Mouse (Mus musculus) adrenal gland, postnatal 25 days (tissue): ENCODE data around the gene Tomm40l. TPM values are rescaled to one million over a fixed set of nuclear protein-coding genes. Genes with fewer than 3 reads are reported as not detected.

Experiments used
- DNase-seq: peaks from one replicate; pipeline ENCODE4 v3.0.0; 2021; ENCODE audit warnings: mixed read lengths
- total RNA-seq: library from RNA; stranded (reverse); gene quantifications from 2 replicates; pipeline ENCODE4 v1.2.3, GENCODE M21; 2021

Tomm40l gene
- total RNA-seq, 1 experiment from 2014 or later: 43.7 TPM

DNA sequence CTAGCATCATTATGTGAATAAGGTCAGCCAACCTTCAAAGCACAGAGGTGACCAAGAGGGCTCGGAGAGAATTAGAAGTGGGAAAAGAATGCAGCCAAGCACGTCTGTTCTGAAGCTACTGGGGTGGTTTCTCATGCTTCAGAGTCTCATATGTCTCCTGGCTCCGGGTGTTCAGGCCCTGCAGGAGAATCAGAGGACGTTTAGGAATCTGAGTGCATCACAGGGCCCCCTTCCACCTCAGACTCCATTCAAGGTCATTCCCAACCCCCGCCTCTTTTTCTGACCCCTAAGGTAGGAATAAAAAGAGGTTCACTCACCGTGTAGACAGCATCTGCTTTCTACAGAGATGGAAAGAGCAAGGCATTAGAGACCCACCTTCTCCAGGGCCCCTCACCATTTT lies 7.4 kb upstream of the Tomm40l start:
- DNase-seq: no peak

DNA sequence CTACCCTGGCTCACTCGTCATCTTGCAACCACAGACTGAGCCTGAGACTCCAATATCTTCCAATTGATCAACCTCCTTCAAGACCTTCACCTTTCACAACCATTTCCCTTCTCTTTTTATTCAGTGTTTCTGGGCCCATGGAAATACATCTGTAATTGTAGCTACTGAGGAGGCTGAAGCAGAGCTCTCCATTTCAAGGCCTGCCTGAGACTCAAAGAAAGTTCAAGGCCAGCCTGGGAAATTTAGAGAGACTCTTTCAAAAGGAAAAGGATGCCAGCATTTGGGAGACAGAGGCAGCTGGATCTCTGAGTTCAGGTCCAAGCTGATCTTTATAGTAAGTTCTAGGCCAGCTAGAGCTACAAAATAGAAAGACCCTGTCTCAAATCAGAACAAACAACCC lies 5.6 kb upstream of the Tomm40l start:
- no peak for DNase-seq

DNA sequence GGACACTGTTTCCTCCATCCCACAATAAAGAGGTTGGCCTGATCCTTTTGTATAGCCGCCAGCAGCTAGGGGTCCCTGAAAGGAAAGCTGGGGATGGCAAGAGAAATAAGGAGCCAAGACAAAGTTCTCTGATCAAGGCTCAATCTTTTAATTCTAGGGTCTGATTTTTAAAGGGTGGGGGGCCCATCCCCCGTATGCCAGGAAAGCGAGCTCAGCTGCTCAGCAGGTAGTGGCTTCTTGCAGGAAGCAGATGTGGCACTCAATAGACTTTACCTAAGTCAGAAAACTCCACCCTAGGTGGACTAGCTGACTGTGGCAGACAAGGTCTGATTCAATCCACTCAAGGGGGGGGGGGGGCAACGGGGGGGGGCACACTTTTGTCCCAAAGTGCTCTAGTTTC lies 4.5 kb upstream of the Tomm40l start:
- DNase-seq: no peak

DNA sequence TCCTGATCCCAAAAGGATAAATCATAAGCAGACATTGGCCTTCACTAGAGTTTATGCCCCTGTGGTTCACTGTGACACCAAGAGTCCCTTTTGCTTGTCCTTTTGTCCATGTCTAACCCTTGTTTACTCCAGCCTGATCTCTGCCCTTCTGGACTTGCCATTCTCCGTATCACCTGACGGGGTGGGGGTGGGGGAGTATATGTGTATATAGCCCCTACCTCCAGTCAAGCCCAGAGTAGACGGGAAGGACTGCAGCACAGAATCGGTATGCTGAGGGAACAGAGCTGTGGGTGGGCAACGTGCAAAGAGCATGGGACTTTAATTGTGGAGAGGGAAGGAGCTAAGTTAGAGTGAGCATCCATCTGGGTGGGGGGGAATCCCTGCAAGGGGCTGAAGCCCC lies 2.5 kb upstream of the Tomm40l start, which contains the start of gene Apoa2:
Apoa2 (plus strand) TSS at position 198 of the 400 bp plus-strand sequence.
- DNase-seq: no peak

DNA sequence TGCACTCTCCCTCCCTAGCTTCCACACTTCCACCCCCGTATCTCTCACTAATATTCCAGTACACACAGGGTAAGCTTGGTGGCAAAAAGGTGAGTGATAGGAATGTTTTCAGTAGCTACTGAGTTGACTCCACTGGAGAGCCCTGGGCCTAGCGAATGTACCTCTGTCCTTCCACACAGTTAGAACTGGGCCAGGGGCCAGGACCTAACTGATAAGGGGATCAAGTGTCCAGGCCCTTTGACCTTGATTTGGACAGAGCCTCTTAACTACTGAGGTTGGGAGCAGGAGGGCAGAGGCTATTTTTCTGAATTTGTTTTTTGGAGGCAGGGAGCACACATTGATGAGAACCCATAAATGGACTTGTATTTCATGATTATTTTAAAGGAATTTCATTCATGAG lies 1.5 kb upstream of the Tomm40l start:
- peak; percentile 65 for DNase-seq

DNA sequence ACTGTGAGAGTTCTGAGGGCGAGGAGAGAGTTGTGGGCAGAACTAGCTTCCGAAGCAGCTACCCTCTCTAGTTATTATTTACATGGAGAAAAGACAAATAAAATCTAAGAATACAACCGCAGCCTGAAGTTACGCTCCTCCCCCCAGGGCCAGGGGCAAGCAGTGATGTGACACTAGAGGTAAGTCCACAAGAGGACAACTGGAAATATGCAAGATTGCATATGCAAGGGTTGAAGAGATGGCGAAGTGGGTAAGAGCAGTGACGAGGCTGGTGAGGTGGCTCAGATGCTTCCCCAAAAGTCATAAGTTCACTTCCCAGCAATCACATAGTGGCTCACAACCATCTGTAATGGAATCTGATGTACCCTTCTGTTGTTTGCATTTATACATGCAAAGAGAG lies 854 bp upstream of the Tomm40l start:
- DNase-seq: no peak

DNA sequence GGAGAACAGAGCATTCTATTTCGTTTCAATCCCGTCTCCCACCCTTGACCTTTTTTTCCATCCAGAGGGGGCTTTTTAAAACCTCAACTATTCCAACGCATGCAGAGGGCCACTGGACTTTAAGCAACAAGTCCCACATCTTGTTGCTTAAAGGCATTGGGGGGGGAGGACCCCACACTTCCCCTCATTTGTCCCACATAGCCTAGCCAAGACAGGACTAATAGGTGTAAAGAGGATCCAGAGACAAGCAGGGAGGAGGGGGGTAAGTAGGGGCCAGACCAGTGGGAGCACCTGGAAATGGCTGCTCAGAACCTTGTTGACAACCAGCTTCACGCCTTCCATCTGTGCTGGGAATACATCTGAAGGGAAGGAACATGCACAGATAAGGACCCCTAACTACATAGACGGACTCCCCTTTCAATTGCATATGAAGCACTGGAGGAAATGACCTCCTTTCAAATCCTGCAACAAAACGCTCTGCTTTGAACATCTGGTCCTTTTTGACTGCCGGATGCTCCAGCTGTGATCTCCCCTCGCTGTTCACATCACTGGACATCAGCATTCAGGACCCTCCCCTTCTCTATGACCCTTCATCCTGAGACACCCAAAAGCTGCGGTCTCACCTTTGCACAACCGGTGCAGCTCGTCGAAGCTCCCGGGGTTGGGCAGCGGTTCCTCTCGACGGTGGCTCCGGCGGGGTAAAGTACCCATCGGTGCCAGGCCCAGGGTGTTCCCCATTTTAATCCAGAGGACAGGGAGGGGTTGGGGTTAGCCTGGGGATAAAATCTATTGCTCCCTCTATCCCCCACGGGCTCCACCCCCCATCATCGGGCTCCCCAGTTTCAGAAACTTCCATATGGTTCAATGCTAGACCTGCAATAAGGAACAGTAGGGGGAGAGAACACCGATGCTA lies 777 bp downstream of the Tomm40l start:
- no peak for DNase-seq

DNA sequence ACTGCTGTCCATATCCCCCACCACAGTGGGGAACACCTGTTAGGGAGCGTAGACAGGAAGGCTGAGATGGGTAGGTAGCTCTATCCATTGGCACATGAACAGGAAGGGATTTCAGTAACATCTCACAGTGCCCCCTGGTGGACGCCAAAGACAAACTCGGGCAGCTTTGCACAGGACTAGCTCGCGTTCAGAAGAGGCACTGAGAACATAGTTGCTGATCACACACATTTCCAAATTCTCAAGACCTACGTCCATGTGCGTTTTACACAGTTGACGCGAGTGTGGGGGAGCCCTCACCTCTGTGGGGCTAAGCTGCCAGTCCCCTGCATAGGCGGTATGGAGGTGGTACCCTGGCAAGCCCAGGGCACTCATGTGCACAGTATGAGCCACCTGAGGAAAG lies 1.4 kb downstream of the Tomm40l start:
- peak; percentile 85 for DNase-seq

DNA sequence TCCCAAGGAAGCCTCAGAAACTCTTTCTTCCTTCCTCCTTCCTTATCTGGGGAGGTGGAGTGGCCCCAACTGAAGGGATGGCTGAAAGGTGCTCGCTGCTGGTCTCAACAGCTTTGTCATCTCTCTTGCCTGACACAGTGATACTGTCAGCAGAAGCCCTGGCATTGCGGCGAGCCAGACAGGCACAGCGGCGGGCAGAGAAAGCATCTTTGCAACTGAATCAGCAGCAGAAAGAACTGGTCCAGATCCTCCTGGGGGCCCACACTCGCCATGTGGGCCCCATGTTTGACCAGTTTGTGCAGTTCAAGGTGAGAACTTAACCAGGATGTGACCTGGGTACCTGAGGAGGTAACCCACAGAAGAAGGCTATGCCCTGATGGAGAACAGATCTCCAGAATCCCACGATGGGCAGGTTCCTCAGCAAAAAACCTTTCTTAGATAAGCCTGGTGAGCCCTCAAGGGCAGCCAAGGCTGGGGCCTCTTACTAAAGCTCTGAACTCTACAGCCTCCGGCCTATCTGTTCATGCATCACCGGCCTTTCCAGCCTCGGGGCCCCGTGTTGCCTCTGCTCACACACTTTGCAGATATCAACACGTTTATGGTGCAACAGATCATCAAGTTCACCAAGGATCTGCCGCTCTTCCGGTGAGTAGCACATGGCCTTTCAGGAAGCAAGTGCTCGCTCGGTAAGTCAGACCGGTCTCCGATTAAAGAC lies 5.9 kb downstream of the Tomm40l start:
- no peak for DNase-seq

DNA sequence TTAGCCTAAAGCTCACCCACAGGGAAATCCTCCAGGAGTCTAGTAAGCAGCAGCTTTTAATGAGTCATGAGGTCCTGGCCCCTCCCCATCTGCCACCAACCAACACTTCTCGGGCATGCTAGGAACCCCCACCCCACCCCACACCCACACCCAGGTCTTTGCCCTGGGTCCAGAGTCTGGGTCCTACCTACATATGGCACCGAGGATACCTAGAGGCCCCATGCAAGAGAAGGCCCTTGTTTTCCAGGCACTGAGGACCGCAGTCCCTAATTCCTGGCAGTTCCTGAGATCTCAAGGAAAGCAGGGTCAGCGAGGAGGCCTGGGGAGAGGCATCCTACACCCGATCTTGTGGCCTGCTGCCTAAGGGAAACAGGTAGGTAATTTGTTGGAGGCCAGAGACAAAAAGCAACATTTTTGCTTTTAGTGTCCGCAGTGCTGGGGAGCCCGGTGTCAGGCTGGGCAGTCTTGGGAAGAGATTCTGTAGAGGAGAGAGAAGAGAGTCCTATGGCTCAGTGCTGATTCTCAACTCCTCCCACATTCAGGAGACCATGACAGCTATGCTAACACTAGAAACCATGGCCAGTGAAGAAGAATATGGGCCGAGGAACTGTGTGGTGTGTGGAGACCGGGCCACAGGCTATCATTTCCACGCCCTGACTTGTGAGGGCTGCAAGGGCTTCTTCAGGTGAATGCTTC lies 8.4 kb downstream of the Tomm40l start, which contains the start of gene Nr1i3:
Nr1i3 (plus strand) TSS at position 170 of the 696 bp plus-strand sequence.
- DNase-seq: no peak

DNA sequence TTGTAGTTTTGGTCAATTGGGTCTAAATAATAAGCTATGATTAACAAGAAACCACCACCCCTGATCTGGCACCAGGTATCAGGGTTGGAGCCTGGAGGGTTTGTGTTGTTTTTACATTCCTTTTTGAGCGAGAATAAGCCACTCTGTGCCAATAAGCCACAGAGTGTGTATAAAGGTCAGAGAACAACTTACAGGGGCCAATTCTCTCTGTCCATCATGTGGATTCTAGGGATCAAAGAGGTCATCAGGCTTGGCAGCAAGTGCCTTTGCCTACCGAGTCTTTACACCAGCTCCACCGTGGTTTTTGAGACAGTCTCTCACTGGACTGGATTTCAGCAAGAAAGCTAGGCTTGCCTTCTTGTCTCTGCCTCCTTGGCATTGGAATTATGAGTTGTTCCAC lies 9.5 kb downstream of the Tomm40l start:
- no peak for DNase-seq

DNA sequence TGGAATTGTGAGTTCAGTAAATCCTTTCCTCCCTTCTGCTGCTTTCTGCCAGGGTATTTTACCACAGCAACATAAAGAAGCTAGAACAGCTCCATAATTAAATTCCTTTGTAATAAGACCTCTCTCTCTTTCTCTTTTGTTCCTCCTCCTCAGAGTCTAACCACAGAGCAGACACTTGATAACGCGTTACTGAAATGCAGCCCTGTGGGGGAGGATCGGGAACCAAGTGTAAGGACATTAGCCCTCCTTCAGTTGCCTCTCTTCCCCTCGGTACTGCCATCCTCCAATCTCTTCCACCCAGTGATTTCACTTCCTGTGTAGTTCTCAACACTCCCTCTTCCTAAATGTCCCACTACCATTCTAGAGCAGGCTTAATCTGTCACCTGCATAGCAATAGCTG lies 12.9 kb downstream of the Tomm40l start:
- no peak for DNase-seq

DNA sequence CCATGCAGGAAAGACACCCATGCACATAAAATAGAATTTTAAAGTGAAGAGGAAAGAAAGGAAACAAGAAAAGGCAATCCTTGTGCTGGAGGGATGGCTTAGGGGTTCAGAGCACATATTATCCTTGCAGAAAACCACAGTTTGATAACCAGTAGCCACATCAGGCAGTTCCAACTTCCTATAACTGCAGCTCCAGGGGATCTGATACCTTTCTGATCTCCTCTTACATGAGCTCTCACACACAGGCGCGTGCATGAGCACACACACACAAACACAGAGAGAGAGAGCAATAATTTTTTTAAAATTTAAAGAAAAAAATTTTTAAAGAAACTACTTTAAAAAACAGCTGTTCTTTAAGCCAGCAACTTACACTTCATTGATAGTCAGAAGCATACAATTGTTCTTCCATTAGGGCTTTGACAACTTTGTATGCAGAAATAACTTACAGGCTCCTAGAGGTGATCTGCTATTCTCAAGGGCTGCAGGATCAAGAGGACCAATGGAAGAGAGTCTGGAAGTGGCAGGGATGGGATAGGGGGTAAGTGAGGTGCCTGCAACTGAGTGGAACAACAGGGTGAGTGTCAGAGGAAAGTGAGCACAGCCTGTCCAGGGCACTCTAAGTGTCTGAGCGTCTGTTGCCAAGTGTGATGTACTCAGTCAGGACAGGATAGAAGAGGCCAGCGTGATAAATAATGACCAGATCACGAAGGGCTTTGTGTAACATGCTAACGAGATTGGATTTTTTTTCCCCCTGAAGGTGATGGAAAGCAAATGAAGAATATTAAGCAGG lies 16.4 kb downstream of the Tomm40l start:
- no peak for DNase-seq

DNA sequence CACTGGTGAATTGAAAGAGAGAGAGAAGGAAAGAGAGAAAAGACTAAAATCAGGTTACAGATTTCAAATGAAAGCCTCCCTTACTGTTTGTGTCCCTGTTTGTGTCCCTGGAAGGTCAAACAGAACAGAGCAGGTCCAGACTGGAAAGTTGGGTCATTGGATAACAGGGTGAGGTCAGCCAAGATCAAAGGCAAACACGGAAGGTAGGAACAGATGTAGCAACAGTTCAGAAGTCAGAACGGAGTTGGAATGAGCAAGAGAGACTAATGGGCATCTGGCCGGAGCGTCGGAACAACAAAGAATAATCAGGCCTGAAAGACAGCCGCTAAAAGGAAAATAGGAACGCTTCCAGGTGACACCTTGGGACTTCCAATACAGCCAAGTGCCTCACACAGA lies 18.1 kb downstream of the Tomm40l start:
- no peak for DNase-seq

DNA sequence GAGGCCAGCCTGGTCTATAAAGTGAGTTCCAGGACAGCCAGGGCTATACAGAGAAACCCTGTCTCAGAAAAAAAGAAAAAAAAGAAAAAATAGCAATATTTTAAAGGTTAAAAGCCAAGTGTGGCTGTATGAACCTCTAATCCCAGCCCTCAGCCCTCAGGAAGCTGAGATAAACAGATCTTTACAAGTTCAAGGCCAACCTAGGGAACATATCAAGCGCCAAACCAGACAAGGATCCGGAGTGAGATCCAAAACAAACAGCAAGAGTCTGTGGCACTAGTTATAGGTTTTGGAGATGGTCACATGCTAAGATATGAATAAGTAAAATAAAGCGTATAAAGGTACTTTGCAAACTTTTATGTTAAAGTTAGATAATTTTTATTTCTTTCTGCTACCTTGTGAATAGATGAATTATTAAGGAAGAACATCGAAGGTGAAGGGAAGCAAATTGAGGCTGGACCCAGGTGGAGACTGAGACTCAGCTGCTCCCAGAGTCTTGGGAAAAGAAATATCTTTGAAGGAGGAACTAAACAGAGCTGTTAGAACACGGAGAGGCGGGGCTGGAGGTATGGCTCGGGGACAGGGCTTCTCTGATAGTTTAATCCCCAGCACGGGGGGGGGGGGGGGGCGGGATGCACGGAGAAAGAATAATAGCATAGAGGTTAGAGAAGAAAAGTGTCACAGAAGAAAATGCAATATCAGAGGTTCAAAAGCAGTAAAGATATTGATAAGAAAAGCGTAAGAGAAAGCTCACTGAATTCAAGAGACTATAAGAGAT lies 18.7 kb downstream of the Tomm40l start:
- DNase-seq: no peak

DNA sequence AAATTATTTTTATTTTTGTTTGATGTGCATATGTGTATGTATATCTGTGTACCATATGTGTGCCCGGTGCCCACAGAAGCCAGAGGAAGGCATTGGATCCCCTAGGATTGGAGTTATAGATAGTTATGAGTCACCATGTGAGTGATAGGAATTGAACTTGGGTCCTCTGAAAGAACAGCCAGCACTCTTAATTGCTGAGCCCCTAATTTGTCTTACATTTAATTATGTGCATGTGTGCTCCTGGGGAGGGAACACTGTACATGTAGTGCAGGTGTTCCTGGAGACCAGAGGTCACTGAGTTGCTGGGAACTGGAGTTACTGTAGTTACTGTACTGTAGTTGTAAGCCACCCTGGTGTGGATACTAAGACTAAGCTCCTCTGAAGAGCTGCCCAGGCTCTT lies 21.5 kb downstream of the Tomm40l start:
- no peak for DNase-seq

DNA sequence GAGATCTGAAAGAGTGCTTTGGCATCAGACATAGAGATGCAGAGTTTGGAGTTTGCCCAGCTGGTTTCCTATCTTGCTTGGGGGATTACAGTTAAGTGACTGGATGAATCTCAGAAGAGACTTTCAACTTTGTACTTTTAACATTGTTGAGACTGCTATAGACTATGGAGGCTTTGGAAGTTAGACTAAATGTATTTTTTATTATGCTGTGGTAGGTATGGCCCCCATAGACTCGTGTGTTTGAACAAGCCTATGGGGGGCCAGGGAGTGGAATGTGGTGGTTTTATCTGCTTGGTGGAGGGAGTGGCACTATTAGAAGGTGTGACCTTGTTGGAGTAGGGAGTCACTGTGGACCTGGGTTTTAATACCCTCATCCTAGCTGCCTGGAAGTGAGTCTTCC lies 22.8 kb downstream of the Tomm40l start:
- no peak for DNase-seq

DNA sequence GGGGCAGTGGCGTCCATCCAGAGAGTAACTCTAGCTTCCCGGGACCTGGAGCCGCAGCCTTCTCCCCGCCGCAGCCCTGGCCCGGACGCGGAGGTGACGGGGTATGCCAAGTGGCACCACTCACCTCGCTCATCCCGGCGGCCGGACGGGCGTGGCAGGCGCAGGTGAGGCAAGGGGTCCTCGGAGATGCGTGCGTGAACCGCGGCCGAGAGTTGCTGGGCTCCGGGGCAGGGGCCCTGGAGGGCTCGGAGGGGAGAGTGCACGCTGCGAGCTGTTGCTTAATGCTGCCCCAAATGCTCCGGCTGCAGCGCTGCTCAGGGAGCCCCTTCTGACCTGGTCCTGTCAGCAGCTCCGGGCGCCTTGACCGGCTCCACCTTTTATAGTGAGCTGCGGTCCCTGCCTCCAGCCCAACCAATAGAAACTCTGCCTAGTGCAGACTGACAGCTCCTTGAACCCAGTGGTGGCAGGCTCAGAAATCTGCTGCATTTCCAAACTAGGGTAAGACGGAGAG lies 26.4 kb downstream of the Tomm40l start, which contains the start of gene Pcp4l1:
Pcp4l1 (minus strand) TSS at position 382 of the 511 bp plus-strand sequence.
- peak; percentile 68 for DNase-seq

DNA sequence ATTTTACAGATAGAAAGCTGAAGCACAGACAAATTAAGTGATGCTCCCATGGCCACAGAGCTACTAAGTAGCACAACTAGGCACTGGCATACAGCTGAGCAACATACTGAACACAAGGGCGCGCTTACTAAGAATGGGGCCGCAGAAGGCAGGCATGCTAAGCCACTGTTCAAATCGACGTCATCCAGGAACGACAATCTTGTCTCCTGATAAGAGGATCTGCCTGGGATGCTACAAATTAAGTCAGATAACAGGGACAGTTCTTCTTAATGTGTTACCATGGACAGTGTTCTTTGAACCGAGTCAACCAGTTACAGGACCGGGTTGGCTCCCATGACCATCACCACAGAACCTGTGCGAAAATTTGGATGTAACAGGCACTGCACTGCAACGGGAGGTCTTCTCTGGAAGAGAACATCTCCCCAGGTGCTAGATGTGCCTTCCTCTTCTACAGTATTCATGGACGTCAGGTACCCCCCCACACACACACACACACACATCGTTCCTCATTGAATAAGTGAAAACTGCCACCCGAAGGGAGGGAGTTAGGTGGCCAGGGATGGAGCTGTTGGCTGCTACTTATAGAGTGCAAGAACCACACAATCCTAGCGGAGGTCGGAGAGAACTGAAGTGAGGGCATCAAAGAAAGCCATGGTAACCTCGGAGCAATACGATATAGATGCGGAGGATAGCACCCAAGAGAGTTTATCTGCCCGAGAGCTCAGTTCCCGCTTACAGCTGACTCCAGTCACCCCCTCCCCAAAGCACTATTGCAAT lies 27.1 kb downstream of the Tomm40l start:
- no peak for DNase-seq
